Mouse (Mus musculus) cerebellum, adult 2 months (tissue): ENCODE results near the gene Ndufa6. TPM values are rescaled to one million over a fixed set of nuclear protein-coding genes. Genes with fewer than 3 reads are reported as not detected.

Source experiments
- DNase-seq, 2 experiments: peaks; one replicate each; pipeline ENCODE4 v3.0.0; 2021
- H3K27ac ChIP-seq: fragments of 200-500 bp; 2 replicates; pipeline ENCODE4 v1.5.1; 2012; ENCODE audit warnings: low read length, control low read depth, inconsistent platforms; ENCODE audit not compliant: insufficient read depth
- H3K27me3 ChIP-seq: fragments of 200-500 bp; 2 replicates; pipeline ENCODE4 v1.6.1; 2012; ENCODE audit warnings: inconsistent platforms, mild to moderate bottlenecking, low read length, moderate library complexity; ENCODE audit not compliant: control insufficient read depth, insufficient read depth
- H3K4me1 ChIP-seq: fragments of 200-500 bp; 2 replicates; pipeline ENCODE4 v1.6.1; 2011; ENCODE audit warnings: low read length; ENCODE audit not compliant: control insufficient read depth, insufficient read depth
- H3K4me3 ChIP-seq: fragments of 200-500 bp; replicated peaks from 2 replicates; pipeline ENCODE3; 2011; ENCODE audit warnings: mild to moderate bottlenecking, low read depth, low read length, control low read depth; ENCODE audit not compliant: insufficient read depth
- CTCF ChIP-seq: fragments of 200-500 bp; IDR thresholded peaks from 2 replicates; pipeline ENCODE4 v1.5.1; 2011; ENCODE audit warnings: low read depth, mild to moderate bottlenecking, control low read depth, low read length, moderate library complexity, borderline replicate concordance; ENCODE audit not compliant: insufficient read depth
- POLR2A ChIP-seq: fragments of 200-500 bp; IDR thresholded peaks from 2 replicates; pipeline ENCODE4 v1.6.1; 2011; ENCODE audit warnings: low read length, control low read depth, borderline replicate concordance; ENCODE audit not compliant: insufficient read depth
- WGBS: fragments of 180-500 bp; shearing (Covaris S2); methylation state at CpG from one replicate; pipeline ENCODE4 v1.1.7; 2018; 5-methylcytosine and 5-hydroxymethylcytosine counted together
- polyA plus RNA-seq: library from polyadenylated mRNA; depleted of rRNA; stranded (reverse); fragments of >200 nt; gene quantifications from 2 replicates; pipeline ENCODE4 v1.2.3, GENCODE M21; 2012

Gene Ndufa6
- polyA plus RNA-seq, 1 experiment: 627 TPM

- DNase-seq: no peak
- Histone ChIP-seq H3K4me1 (peaks cover 7% of the 10 kb centered on the region; the same call in 1 of the 2 replicates), H3K27ac (no peak overlapping the region), H3K27me3 (no peaks in the 10 kb centered on the region), H3K4me3 (no peak overlapping the region)
- 67% methylated on average over 2 of the region's 2 CpGs for WGBS
- TF ChIP-seq CTCF (no peak), POLR2A (no peak)
Measured at GRCm38 (mm10) chr15:82348999-82349341, 5.2 kb downstream of the Ndufa6 start.

DNA sequence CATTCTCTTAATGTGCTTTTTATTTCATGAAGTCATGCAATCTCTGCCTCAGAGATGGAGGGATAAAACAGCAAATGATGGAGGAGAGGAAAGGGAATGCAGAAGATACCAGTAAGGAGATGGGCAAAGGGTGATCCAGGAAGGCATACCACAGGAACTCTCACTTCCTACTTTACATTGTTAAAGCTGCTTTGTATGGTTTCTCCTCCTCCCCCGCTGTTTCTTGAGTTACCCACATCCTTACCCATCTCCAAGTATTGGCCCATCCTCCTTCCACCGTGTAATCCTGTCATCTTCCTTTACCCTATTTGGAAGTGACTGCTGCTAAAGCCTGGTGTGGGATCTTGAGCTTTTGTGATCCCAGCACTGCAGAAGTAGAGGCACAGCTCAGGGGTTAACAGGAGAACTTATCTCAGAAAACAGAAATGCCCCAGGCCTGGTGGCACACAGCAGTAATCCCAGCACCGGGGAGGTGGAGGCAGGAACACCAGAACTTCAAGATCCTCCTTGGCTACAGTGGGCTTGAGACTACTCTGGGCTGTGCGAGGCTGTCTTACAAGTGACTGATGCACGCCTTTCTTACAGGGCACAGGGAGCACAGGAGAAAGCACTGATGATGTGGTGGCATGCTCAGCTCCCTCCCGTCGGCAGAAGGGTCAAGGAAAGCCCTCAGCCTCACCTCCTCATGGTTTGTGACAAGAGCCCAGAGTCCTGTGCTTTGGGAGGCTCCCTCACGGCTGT lies 5.7 kb downstream of the Ndufa6 start:
- no peak for DNase-seq
- WGBS: 86% methylated on average over 8 of the region's 8 CpGs
- no peak overlapping the region for H3K4me3 ChIP-seq
- TF ChIP-seq CTCF (no peak), POLR2A (no peak; the same call in 1 of the 2 replicates)
- H3K27me3 ChIP-seq: no peaks in the 10 kb centered on the region
- H3K4me1 ChIP-seq: peaks cover 7% of the 10 kb centered on the region; the same call in 1 of the 2 replicates
- H3K27ac ChIP-seq: no peak overlapping the region

GRCm38 (mm10) chr15:82347852-82348251 lies 6.3 kb downstream of the Ndufa6 start:
- peaks cover 7% of the 10 kb centered on the region; the same call in 1 of the 2 replicates for H3K4me1 ChIP-seq
- DNase-seq: no peak
- no peak overlapping the region for H3K27ac ChIP-seq
- 86% methylated on average over 12 of the region's 12 CpGs for WGBS
- H3K4me3 ChIP-seq: no peak overlapping the region
- H3K27me3 ChIP-seq: no peaks in the 10 kb centered on the region
- TF ChIP-seq POLR2A (no peak), CTCF (no peak)

DNA sequence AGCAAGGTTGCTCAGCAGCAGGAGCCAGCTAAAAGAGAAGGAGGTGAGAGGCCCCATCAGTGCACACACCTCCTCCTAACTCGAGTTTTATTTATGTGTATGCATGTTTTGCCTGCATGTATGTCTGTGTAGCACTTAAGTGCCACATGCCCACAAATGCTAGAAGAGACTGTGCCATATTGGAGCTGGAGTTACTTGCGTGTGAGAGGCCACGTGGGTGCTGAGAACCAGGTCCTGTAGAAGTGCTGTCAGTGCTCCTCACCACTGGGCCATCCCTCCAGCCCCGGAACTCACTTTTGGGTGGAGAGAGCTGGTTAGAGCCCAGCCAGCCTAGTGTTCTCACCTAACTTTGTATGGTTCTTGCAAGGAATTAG lies 6.8 kb downstream of the Ndufa6 start:
- Histone ChIP-seq H3K4me1 (peaks cover 3% of the 10 kb centered on the region; the same call in 1 of the 2 replicates), H3K4me3 (no peak overlapping the region), H3K27ac (no peak overlapping the region), H3K27me3 (no peaks in the 10 kb centered on the region)
- DNase-seq: no peak
- TF ChIP-seq CTCF: no peak
- no peak for TF ChIP-seq POLR2A
- 74% methylated on average over 4 of the region's 4 CpGs for WGBS

DNA sequence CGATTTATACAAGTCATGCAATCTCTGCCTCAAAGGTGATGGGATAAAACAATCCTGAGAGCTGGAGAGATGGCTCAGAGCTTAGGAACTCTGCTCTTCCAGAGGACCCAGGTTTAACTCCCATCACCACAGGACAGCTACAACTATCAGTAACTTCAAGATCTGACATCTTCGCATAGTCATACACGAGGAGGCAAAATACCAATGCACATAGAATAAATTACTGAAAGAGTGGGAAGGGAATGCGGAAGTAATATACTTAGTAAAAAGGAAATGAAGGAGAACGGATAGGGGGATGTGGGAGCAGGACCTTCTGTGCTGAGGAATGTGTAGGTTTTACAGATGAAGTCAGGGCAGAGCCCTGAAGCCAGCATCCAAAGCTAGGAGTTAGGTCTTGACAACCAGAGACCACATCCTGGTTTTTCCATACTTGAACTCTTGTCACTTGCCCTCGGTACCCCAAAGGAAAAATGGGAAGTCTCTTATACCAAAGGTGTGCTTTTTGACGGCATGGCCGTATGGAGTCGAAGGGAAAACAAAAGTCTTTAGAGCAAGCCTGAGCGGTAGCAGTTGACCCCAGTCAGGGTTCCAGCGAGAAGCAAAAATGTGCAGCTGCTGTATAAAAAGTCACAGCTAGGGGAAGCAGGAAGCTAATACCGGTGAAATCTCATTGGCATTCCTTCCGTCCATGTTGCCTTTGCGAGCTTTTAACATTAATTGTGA lies 7.4 kb downstream of the Ndufa6 start:
- Histone ChIP-seq H3K4me1 (peaks cover 3% of the 10 kb centered on the region; the same call in 1 of the 2 replicates), H3K27me3 (no peaks in the 10 kb centered on the region), H3K27ac (no peak overlapping the region), H3K4me3 (peak overlapping the region; percentile 69)
- TF ChIP-seq CTCF (no peak), POLR2A (no peak)
- no peak for DNase-seq
- WGBS: 45% methylated on average over 14 of the region's 14 CpGs

- DNase-seq: peak; percentile 98
- WGBS: under 1% methylated on average over 51 of the region's 51 CpGs
- Histone ChIP-seq H3K4me3 (peak overlapping the region; percentile 69), H3K4me1 (peaks cover 3% of the 10 kb centered on the region; the same call in 1 of the 2 replicates), H3K27me3 (no peaks in the 10 kb centered on the region), H3K27ac (peak overlapping the region; percentile 74)
- TF ChIP-seq CTCF (no peak), POLR2A (peak; percentile 68)
Measured at GRCm38 (mm10) chr15:82345820-82346470, 8.2 kb downstream of the Ndufa6 start.

DNA sequence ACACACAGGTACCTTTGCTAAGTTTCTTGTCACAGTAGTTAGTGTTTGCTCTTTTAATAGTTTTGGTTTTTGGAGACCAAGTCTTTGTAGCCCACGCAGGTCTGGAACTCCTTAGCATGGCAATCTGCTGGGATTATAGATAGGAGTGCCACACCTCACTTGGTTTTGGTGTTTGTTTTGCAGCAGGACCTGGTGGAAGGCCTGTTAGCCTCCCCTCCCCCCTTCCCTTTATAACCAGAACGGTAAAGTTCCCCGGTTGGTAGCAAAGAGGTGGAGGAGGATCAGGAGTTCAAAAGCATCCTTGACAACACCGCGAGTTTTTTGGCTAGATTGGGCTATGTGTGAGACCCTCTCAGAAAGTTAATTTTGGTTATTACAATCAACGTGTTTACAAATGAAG lies 9.2 kb downstream of the Ndufa6 start:
- TF ChIP-seq CTCF: no peak
- TF ChIP-seq POLR2A: no peak
- no peak overlapping the region for H3K4me3 ChIP-seq
- H3K27ac ChIP-seq: no peak overlapping the region
- no peak for DNase-seq
- 87% methylated on average over 6 of the region's 6 CpGs for WGBS
- H3K4me1 ChIP-seq: peaks cover 3% of the 10 kb centered on the region; the same call in 1 of the 2 replicates
- H3K27me3 ChIP-seq: no peaks in the 10 kb centered on the region

DNA sequence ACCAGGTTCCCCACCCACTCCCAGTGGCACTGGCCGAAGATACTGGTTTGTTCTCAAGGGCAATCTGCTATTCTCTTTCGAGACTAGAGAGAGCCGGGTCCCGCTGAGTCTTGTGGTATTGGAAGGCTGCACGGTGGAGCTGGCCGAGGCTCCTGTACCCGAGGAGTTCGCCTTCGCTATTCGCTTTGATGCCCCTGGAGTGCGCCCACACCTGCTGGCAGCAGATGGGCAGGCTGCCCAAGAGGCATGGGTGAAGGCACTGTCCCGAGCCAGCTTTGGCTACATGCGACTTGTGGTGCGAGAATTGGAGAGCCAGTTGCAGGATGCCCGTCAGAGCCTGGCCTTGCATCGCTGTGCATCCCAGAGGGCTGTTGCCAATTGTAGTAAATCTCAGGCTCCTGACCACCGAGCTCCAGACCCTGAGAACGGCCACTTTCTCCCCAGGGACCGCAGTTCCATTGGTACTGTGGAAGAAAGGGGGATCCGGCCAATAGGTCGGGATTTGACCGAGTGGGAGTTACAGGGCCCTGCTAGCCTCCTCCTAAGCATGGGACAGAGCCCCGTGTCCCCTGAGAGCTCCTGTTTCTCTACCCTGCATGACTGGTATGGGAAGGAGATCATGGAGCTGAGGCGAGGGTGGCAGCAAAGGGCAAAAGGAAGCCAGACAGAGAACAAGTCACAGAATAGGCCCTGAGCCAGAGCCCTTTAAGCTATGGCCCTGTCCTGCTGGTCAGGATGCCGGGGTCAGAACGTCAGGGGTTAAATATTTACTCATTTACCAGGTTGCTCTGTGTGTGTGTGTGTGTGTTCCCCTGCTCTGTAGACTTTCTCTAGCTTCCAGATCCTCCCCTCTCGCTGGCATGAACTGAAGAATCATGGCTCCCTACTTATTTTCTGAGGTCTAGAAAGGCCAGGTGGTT lies 10.5 kb downstream of the Ndufa6 start:
- Histone ChIP-seq H3K27me3 (no peaks in the 10 kb centered on the region), H3K4me1 (peaks cover 3% of the 10 kb centered on the region; the same call in 1 of the 2 replicates), H3K27ac (no peak overlapping the region), H3K4me3 (no peak overlapping the region)
- DNase-seq: no peak
- 51% methylated on average over 27 of the region's 27 CpGs for WGBS
- no peak for TF ChIP-seq POLR2A
